Mouse (Mus musculus) hindbrain, embryonic 10.5 days (tissue): Measurements from ENCODE around the gene Aym1. TPM values are rescaled to one million over a fixed set of nuclear protein-coding genes. Genes with fewer than 3 reads are reported as not detected.

Experiments used
- DNase-seq: peaks from one replicate; pipeline ENCODE4 v3.0.0-alpha.2; 2017; ENCODE audit warnings: low spot score
- H3K27ac ChIP-seq: fragments of 300-500 bp; sonication (generic); 2 replicates; pipeline ENCODE4 v1.5.1; 2016; ENCODE audit warnings: mild to moderate bottlenecking, moderate library complexity
- H3K27me3 ChIP-seq: fragments of 300-500 bp; sonication (generic); 2 replicates; pipeline ENCODE4 v1.6.1; 2016; ENCODE audit warnings: mild to moderate bottlenecking; ENCODE audit not compliant: poor library complexity, insufficient read depth, severe bottlenecking
- H3K36me3 ChIP-seq: fragments of 300-500 bp; sonication (generic); 2 replicates; pipeline ENCODE4 v1.6.1; 2016; ENCODE audit warnings: mild to moderate bottlenecking, moderate library complexity
- H3K4me1 ChIP-seq: fragments of 300-500 bp; sonication (generic); replicated peaks from 2 replicates; pipeline ENCODE4 v1.6.1; 2016; ENCODE audit warnings: mild to moderate bottlenecking
- H3K4me3 ChIP-seq: fragments of 300-500 bp; sonication (generic); 2 replicates; pipeline ENCODE4 v1.5.1; 2016; ENCODE audit warnings: mild to moderate bottlenecking, moderate library complexity
- H3K9me3 ChIP-seq: fragments of 300-500 bp; sonication (generic); 2 replicates; pipeline ENCODE4 v1.6.1; 2016; ENCODE audit warnings: mild to moderate bottlenecking, moderate library complexity
- whole genome bisulfite sequencing: fragments of 180-500 bp; shearing (Covaris S2); methylation state at CpG from one replicate; pipeline ENCODE4 v1.1.7; 2016; 5-methylcytosine and 5-hydroxymethylcytosine counted together
- polyA plus RNA-seq: library from polyadenylated mRNA; unstranded; fragments of >200 nt; fragmentation: Nextera tagmentation; extraction: Ambion mirVana; gene quantifications from 2 replicates; pipeline ENCODE4 v1.2.1, GENCODE M21; 2016

The Aym1 gene
- not detected in 2 replicates for polyA plus RNA-seq

- Histone ChIP-seq H3K27me3 (peaks cover 76% of the 10 kb centered on the region), H3K4me1 (peaks cover 40% of the 10 kb centered on the region), H3K27ac (no peak within 1 kb of the TSS), H3K9me3 (no peaks in the 10 kb centered on the region), H3K4me3 (no peak within 1 kb of the TSS), H3K36me3 (no peaks in the 10 kb centered on the region)
- whole genome bisulfite sequencing, result 31% methylated on average over 5 of the region's 6 CpGs
- DNase-seq, result no peak
Observed at GRCm38 (mm10) chr5:113357186-113357585, at the start of gene Aym1. TSS of gene Aym1 (plus strand) at chr5:113357294.

DNA sequence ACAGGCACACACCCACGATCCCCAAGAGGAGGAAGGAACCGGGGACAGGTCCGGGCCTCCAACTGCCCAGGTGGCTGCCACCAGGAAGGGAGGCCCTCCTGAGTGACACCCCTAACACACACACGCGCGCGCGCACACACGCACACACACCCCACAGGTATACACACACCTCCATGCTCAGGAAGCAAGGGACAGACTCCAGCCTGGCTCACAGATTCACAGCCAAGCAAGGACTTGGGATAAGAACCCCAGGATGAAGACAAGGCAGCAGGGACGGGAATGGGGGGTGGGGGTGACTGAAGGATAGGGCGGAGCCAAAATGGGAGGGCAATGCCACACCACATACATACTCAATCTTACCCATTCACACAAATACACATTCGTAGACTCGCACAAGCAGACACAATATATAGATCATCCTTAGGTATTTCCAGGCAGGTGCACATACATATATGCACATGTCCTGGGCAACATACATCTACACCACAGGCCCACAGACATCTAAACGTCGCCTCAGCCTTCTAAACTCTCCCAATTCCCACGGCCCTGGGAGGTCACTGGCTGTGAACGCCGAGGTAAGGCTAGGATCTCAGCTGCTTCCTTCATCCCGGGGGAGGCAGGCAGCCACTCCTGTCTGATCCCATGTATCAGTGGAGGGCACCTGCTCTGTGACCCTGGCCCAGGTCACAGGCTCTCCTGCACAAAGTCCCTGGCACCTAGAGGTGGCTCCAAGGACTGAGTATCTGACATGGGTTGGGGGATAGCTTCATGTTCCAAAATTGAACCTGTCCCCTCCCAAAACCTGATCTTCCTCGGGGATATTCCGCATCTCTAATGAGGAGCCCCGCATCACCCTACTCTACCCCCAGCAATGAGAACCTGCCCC, 47.4 kb upstream of the Aym1 start:
- Histone ChIP-seq H3K4me1 (peaks cover 52% of the 10 kb centered on the region), H3K36me3 (no peaks in the 10 kb centered on the region), H3K4me3 (peak overlapping the region; percentile 78), H3K27me3 (peaks cover 65% of the 10 kb centered on the region), H3K9me3 (peaks cover 4% of the 10 kb centered on the region; the same call in 1 of the 2 replicates), H3K27ac (peak overlapping the region; percentile 85)
- WGBS, result 65% methylated on average over 22 of the region's 22 CpGs
- DNase-seq, result no peak

- peaks cover 52% of the 10 kb centered on the region for H3K4me1 ChIP-seq
- no peaks in the 10 kb centered on the region for H3K36me3 ChIP-seq
- DNase-seq, result peak; percentile 88
- peak within 1 kb of the TSS; percentile 85 for H3K27ac ChIP-seq
- 2% methylated on average over 53 of the region's 53 CpGs for WGBS
- H3K9me3 ChIP-seq, result peaks cover 4% of the 10 kb centered on the region; the same call in 1 of the 2 replicates
- peak within 1 kb of the TSS; percentile 78 for H3K4me3 ChIP-seq
- H3K27me3 ChIP-seq, result peaks cover 72% of the 10 kb centered on the region
Observed at GRCm38 (mm10) chr5:113310377-113311003, 46.6 kb upstream of the Aym1 start, which contains the start of gene Sgsm1. TSS of gene Sgsm1 (minus strand) at chr5:113310786.

DNA sequence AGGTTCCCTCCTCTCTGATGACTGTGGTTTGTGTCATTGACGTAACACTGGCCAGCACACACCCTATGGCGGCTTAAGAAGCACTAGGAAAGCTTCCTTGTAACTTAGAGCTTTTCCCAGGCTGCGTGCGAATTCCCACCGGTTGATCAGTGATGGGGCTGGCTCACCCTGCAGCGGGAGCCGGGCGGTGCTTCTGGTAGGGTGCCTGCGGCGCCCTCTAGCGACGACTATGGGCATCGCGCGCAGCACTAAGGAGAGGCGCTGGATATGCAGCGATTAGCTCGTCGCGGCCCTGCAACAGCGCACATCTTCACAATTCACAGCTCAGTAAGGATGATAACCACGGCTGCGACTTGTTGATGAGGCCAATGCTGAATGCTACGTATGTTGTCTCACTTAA, 43.1 kb upstream of the Aym1 start:
- DNase-seq, result peak; percentile 86
- H3K27me3 ChIP-seq, result peaks cover 58% of the 10 kb centered on the region
- peaks cover 4% of the 10 kb centered on the region; the same call in 1 of the 2 replicates for H3K9me3 ChIP-seq
- peaks cover 26% of the 10 kb centered on the region for H3K4me1 ChIP-seq
- peak overlapping the region; percentile 32 for H3K4me3 ChIP-seq
- 2% methylated on average over 24 of the region's 24 CpGs for WGBS
- H3K27ac ChIP-seq, result peak overlapping the region; percentile 69
- H3K36me3 ChIP-seq, result no peaks in the 10 kb centered on the region

DNA sequence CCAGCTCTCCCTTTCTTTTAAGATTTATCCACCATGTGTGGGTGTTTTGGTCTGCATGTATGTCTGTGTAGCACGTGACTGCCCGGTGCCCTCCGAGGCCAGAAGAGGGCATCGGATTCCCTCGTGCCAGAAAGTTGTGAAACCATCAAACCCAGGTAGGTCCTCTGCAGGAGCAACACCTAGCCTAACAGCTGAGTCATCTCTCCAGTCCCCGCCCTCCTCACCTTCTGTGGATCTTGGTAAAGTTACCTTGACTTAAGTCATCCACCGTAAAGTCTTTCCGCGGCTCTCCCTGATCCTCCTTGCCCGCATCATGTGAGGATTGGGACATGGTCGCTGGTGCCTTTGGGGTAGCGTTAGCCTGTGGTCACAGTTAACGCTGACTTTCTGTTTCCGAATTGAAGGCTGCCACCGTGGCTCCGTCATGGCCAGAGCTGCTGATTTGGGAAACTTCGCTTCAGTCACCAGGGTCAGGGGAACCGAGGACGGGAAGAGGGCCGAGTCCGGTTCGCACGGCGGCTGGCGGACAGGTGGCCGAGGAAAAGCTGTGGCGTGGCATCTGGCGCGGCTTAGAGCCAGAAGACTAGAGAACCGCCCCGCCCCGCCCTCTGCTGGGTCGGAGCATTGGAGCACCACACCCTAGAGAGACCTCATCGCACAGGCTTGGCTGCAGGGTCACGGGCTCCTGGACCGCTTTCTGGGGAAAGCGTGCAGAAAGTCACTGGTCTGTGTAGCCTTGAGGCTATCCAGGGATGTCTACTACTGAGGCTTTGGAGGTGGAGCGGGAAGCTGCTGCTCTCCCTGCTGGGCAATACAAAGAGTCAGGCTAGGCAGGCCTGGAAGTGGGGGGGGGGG, 33.1 kb upstream of the Aym1 start:
- Histone ChIP-seq H3K36me3 (no peaks in the 10 kb centered on the region), H3K27ac (peak overlapping the region; percentile 66), H3K27me3 (peaks cover 51% of the 10 kb centered on the region), H3K9me3 (peaks cover 17% of the 10 kb centered on the region), H3K4me3 (peak overlapping the region; percentile 51), H3K4me1 (peaks cover 29% of the 10 kb centered on the region)
- WGBS, result 4% methylated on average over 38 of the region's 38 CpGs
- peak; percentile 57 for DNase-seq

DNA sequence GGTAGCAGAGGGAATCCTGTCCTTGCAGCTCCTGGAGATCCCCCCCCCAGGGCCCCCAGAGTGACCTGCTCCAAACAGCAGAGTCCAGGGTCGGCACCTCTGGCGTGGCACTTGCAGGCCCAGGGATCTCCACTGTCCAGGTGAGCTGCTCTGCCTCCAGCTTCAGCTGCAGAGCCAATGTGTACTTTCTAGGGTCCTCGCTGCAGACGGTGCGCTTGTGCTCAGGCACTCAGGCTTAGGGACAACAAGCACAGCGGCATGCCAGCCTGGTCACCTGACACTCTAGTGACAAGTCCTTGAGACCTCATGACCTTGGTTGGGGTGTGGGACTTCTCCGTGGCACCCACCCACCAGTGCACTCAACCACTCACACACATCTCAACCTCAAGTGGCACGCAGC, 27.6 kb upstream of the Aym1 start:
- Histone ChIP-seq H3K4me1 (peaks cover 11% of the 10 kb centered on the region; the same call in 1 of the 2 replicates), H3K9me3 (peaks cover 25% of the 10 kb centered on the region), H3K36me3 (no peaks in the 10 kb centered on the region), H3K4me3 (no peak overlapping the region), H3K27me3 (peaks cover 55% of the 10 kb centered on the region), H3K27ac (no peak overlapping the region)
- DNase-seq, result no peak
- 89% methylated on average over 8 of the region's 8 CpGs for WGBS

DNA sequence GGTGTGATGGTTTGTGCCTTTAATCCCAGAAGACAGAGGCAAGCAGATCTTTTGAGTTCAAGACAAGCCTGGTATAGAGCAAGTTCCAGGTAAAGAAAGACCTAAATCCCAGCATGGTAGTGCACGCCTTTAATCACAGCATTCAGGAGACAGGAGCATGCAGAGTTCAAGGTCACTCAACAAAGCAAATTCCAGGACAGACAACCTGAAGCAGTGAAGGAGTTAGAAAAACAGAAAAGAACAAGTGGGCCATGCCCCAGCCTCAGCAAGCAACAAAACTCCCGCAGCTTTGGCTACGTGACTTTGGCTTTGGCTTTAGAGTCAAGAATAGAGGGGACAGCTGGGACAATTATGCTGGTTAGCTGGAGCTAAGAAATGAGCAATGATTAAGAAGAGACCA, 26.9 kb upstream of the Aym1 start:
- WGBS, result 76% methylated on average over 3 of the region's 3 CpGs
- Histone ChIP-seq H3K27me3 (peaks cover 55% of the 10 kb centered on the region), H3K4me3 (no peak overlapping the region), H3K4me1 (peaks cover 14% of the 10 kb centered on the region), H3K27ac (no peak overlapping the region), H3K36me3 (no peaks in the 10 kb centered on the region), H3K9me3 (peaks cover 25% of the 10 kb centered on the region)
- no peak for DNase-seq

- 36% methylated on average over 12 of the region's 12 CpGs for WGBS
Observed at GRCm38 (mm10) chr5:113332239-113332638, 24.9 kb upstream of the Aym1 start.

DNA sequence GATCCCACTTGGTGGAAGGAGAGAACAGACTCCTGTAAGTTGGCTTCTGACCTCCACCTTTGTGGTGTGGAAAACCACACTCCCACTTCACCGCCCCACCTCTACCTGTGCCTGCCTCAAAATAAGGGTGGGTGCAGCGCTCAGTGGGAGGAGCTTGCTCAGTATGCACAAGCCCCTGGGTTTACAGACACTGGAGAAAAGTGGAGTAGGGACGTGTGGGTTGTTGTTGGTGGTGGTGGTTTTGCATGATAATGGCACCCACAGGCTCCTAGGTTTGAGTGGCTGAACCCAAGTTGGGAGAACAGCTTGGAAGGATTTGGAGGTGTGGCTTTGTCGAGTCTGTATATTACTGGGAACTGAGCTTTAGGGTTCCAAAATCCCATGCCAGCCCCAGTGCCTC, 24.2 kb upstream of the Aym1 start:
- H3K27ac ChIP-seq, result no peak overlapping the region
- H3K36me3 ChIP-seq, result no peaks in the 10 kb centered on the region
- H3K4me1 ChIP-seq, result peaks cover 32% of the 10 kb centered on the region
- peaks cover 71% of the 10 kb centered on the region for H3K27me3 ChIP-seq
- no peak overlapping the region for H3K4me3 ChIP-seq
- peaks cover 18% of the 10 kb centered on the region for H3K9me3 ChIP-seq
- WGBS, result 61% methylated on average over 4 of the region's 4 CpGs
- no peak for DNase-seq

More at GRCm38 (mm10) chr5:113332239-113332638, 24.9 kb upstream of the Aym1 start:
- H3K27me3 ChIP-seq, result peaks cover 64% of the 10 kb centered on the region
- H3K27ac ChIP-seq, result no peak overlapping the region
- no peak for DNase-seq
- peaks cover 32% of the 10 kb centered on the region for H3K4me1 ChIP-seq
- peaks cover 24% of the 10 kb centered on the region for H3K9me3 ChIP-seq
- H3K36me3 ChIP-seq, result no peaks in the 10 kb centered on the region
- no peak overlapping the region for H3K4me3 ChIP-seq

GRCm38 (mm10) chr5:113334621-113335530, 22.2 kb upstream of the Aym1 start:
- 5% methylated on average over 34 of the region's 34 CpGs for WGBS
- Histone ChIP-seq H3K9me3 (0 out of 2 replicates have a peak, but pooled peaks cover 4% of the 10 kb centered on the region), H3K27me3 (peaks cover 91% of the 10 kb centered on the region), H3K27ac (peak overlapping the region; percentile 66), H3K4me1 (peaks cover 32% of the 10 kb centered on the region), H3K4me3 (peak overlapping the region; percentile 50), H3K36me3 (no peaks in the 10 kb centered on the region)
- no peak for DNase-seq

- DNase-seq, result peak; percentile 64
Observed at GRCm38 (mm10) chr5:113335732-113336131, 21.4 kb upstream of the Aym1 start.

More at GRCm38 (mm10) chr5:113335732-113336131, 21.4 kb upstream of the Aym1 start:
- Histone ChIP-seq H3K27me3 (peaks cover 91% of the 10 kb centered on the region), H3K36me3 (no peaks in the 10 kb centered on the region), H3K4me3 (peak overlapping the region; percentile 50), H3K27ac (peak overlapping the region; percentile 66), H3K4me1 (peaks cover 32% of the 10 kb centered on the region), H3K9me3 (0 out of 2 replicates have a peak, but pooled peaks cover 4% of the 10 kb centered on the region)
- under 1% methylated on average over 17 of the region's 17 CpGs for WGBS
